Mouse (Mus musculus): ENCODE measurements at regions not wholly inside any gene's neighbourhood (a gene's known extent, or its start where the extent isn't known, plus 50 kb on each side); places are given as distances from the start of the nearest gene placed in this dataset.

- Histone ChIP-seq H3K9me3 (replicated peaks; ENCODE audit: control insufficient read depth, low read length) (no peaks in the 10 kb centered on the region), H3K27me3 (ENCODE audit: control insufficient read depth, insufficient read depth, low read length) (no peaks in the 10 kb centered on the region), H3K27ac (ENCODE audit: low read length) (no peak overlapping the region), H3K36me3 (ENCODE audit: control insufficient read depth, insufficient read depth) (no peaks in the 10 kb centered on the region), H3K4me3 (ENCODE audit: low read length) (no peak overlapping the region), H3K4me1 (ENCODE audit: control insufficient read depth, insufficient read depth, low read length) (peaks cover 5% of the 10 kb centered on the region; the same call in 1 of the 2 replicates), H3K9ac (ENCODE audit: low read length) (no peak overlapping the region), H3K4me2 (ENCODE audit: low read depth, low read length) (no peak overlapping the region)
- ATAC-seq (replicated peaks; ENCODE audit: extremely low read depth, insufficient read depth, low FRiP score), result no peak
- 58% methylated on average over 7 of the region's 7 CpGs for WGBS
Measured at GRCm38 (mm10) chr1:60641324-60641764, 74.4 kb upstream of the Raph1 start.

GRCm38 (mm10) chr1:60639536-60639935 lies 72.6 kb upstream of the Raph1 start:
- no peaks in the 10 kb centered on the region for H3K36me3 ChIP-seq (ENCODE audit: control insufficient read depth, insufficient read depth)
- ATAC-seq (replicated peaks; ENCODE audit: extremely low read depth, insufficient read depth, low FRiP score), result no peak
- H3K4me1 ChIP-seq (ENCODE audit: control insufficient read depth, insufficient read depth, low read length), result peaks cover 3% of the 10 kb centered on the region; the same call in 1 of the 2 replicates
- H3K27me3 ChIP-seq (ENCODE audit: control insufficient read depth, insufficient read depth, low read length), result no peaks in the 10 kb centered on the region
- no peaks in the 10 kb centered on the region for H3K9me3 ChIP-seq (replicated peaks; ENCODE audit: control insufficient read depth, low read length)
- H3K4me3 ChIP-seq (ENCODE audit: low read length), result no peak overlapping the region
- H3K9ac ChIP-seq (ENCODE audit: low read length), result no peak overlapping the region
- H3K27ac ChIP-seq (ENCODE audit: low read length), result no peak overlapping the region
- WGBS, result 72% methylated on average over 2 of the region's 2 CpGs
- no peak overlapping the region for H3K4me2 ChIP-seq (ENCODE audit: low read depth, low read length)

GRCm38 (mm10) chr1:60639059-60639458 lies 72.2 kb upstream of the Raph1 start:
- no peak overlapping the region for H3K4me2 ChIP-seq (ENCODE audit: low read depth, low read length)
- WGBS, result 49% methylated on average over 2 of the region's 2 CpGs
- H3K4me3 ChIP-seq (ENCODE audit: low read length), result no peak overlapping the region
- no peak overlapping the region for H3K9ac ChIP-seq (ENCODE audit: low read length)
- H3K27ac ChIP-seq (ENCODE audit: low read length), result no peak overlapping the region
- H3K9me3 ChIP-seq (replicated peaks; ENCODE audit: control insufficient read depth, low read length), result no peaks in the 10 kb centered on the region
- H3K4me1 ChIP-seq (ENCODE audit: control insufficient read depth, insufficient read depth, low read length), result peaks cover 3% of the 10 kb centered on the region; the same call in 1 of the 2 replicates
- H3K36me3 ChIP-seq (ENCODE audit: control insufficient read depth, insufficient read depth), result no peaks in the 10 kb centered on the region
- no peaks in the 10 kb centered on the region for H3K27me3 ChIP-seq (ENCODE audit: control insufficient read depth, insufficient read depth, low read length)
- ATAC-seq (replicated peaks; ENCODE audit: extremely low read depth, insufficient read depth, low FRiP score), result no peak

GRCm38 (mm10) chr1:60636802-60637452 lies 70.0 kb upstream of the Raph1 start:
- 69% methylated on average over 3 of the region's 3 CpGs for WGBS
- H3K4me2 ChIP-seq (ENCODE audit: low read depth, low read length), result no peak overlapping the region
- no peaks in the 10 kb centered on the region for H3K36me3 ChIP-seq (ENCODE audit: control insufficient read depth, insufficient read depth)
- H3K9ac ChIP-seq (ENCODE audit: low read length), result no peak overlapping the region
- ATAC-seq (replicated peaks; ENCODE audit: extremely low read depth, insufficient read depth, low FRiP score), result no peak
- H3K4me1 ChIP-seq (ENCODE audit: control insufficient read depth, insufficient read depth, low read length), result 0 out of 2 replicates have a peak, but pooled peaks cover 3% of the 10 kb centered on the region
- no peaks in the 10 kb centered on the region for H3K9me3 ChIP-seq (replicated peaks; ENCODE audit: control insufficient read depth, low read length)
- no peak overlapping the region for H3K4me3 ChIP-seq (ENCODE audit: low read length)
- no peak overlapping the region for H3K27ac ChIP-seq (ENCODE audit: low read length)
- H3K27me3 ChIP-seq (ENCODE audit: control insufficient read depth, insufficient read depth, low read length), result no peaks in the 10 kb centered on the region

GRCm38 (mm10) chr1:60627786-60628453 lies 61.0 kb upstream of the Raph1 start:
- Histone ChIP-seq H3K9ac (ENCODE audit: low read length) (no peak overlapping the region), H3K9me3 (replicated peaks; ENCODE audit: control insufficient read depth, low read length) (no peaks in the 10 kb centered on the region), H3K4me3 (ENCODE audit: low read length) (no peak overlapping the region), H3K4me1 (ENCODE audit: control insufficient read depth, insufficient read depth, low read length) (peaks cover 3% of the 10 kb centered on the region; the same call in 1 of the 2 replicates), H3K4me2 (ENCODE audit: low read depth, low read length) (no peak overlapping the region), H3K27me3 (ENCODE audit: control insufficient read depth, insufficient read depth, low read length) (no peaks in the 10 kb centered on the region), H3K36me3 (ENCODE audit: control insufficient read depth, insufficient read depth) (no peaks in the 10 kb centered on the region), H3K27ac (ENCODE audit: low read length) (0 out of 2 replicates have a peak overlapping the region, but pooled peaks have one; percentile 19)
- ATAC-seq (replicated peaks; ENCODE audit: extremely low read depth, insufficient read depth, low FRiP score), result no peak
- 54% methylated on average over 9 of the region's 9 CpGs for WGBS

GRCm38 (mm10) chr1:60627367-60627766 lies 60.5 kb upstream of the Raph1 start:
- 0 out of 2 replicates have a peak overlapping the region, but pooled peaks have one; percentile 19 for H3K27ac ChIP-seq (ENCODE audit: low read length)
- 48% methylated on average over 4 of the region's 4 CpGs for WGBS

GRCm38 (mm10) chr1:60625698-60626486 lies 59.0 kb upstream of the Raph1 start:
- Histone ChIP-seq H3K4me3 (ENCODE audit: low read length) (no peak overlapping the region), H3K27ac (ENCODE audit: low read length) (no peak overlapping the region), H3K36me3 (ENCODE audit: control insufficient read depth, insufficient read depth) (no peaks in the 10 kb centered on the region), H3K9me3 (replicated peaks; ENCODE audit: control insufficient read depth, low read length) (no peaks in the 10 kb centered on the region), H3K27me3 (ENCODE audit: control insufficient read depth, insufficient read depth, low read length) (no peaks in the 10 kb centered on the region), H3K4me2 (ENCODE audit: low read depth, low read length) (no peak overlapping the region), H3K9ac (ENCODE audit: low read length) (no peak overlapping the region), H3K4me1 (ENCODE audit: control insufficient read depth, insufficient read depth, low read length) (peaks cover 3% of the 10 kb centered on the region; the same call in 1 of the 2 replicates)
- 90% methylated on average over 17 of the region's 17 CpGs for WGBS
- no peak for ATAC-seq (replicated peaks; ENCODE audit: extremely low read depth, insufficient read depth, low FRiP score)

More at GRCm38 (mm10) chr1:60627367-60627766, 60.5 kb upstream of the Raph1 start:
- H3K4me2 ChIP-seq (ENCODE audit: low read depth, low read length), result no peak overlapping the region
- no peak for ATAC-seq (replicated peaks; ENCODE audit: extremely low read depth, insufficient read depth, low FRiP score)
- H3K4me1 ChIP-seq (ENCODE audit: control insufficient read depth, insufficient read depth, low read length), result peaks cover 3% of the 10 kb centered on the region; the same call in 1 of the 2 replicates
- no peak overlapping the region for H3K4me3 ChIP-seq (ENCODE audit: low read length)
- no peaks in the 10 kb centered on the region for H3K36me3 ChIP-seq (ENCODE audit: control insufficient read depth, insufficient read depth)
- H3K9ac ChIP-seq (ENCODE audit: low read length), result no peak overlapping the region
- H3K9me3 ChIP-seq (replicated peaks; ENCODE audit: control insufficient read depth, low read length), result no peaks in the 10 kb centered on the region
- H3K27me3 ChIP-seq (ENCODE audit: control insufficient read depth, insufficient read depth, low read length), result no peaks in the 10 kb centered on the region

GRCm38 (mm10) chr1:60624231-60624630 lies 57.3 kb upstream of the Raph1 start:
- no peak overlapping the region for H3K4me3 ChIP-seq (ENCODE audit: low read length)
- WGBS, result 68% methylated on average over 4 of the region's 4 CpGs

More at GRCm38 (mm10) chr1:60624231-60624630, 57.3 kb upstream of the Raph1 start:
- H3K4me1 ChIP-seq (ENCODE audit: control insufficient read depth, insufficient read depth, low read length), result peaks cover 3% of the 10 kb centered on the region; the same call in 1 of the 2 replicates
- no peaks in the 10 kb centered on the region for H3K36me3 ChIP-seq (ENCODE audit: control insufficient read depth, insufficient read depth)
- no peaks in the 10 kb centered on the region for H3K9me3 ChIP-seq (replicated peaks; ENCODE audit: control insufficient read depth, low read length)
- no peak overlapping the region for H3K4me2 ChIP-seq (ENCODE audit: low read depth, low read length)
- H3K27ac ChIP-seq (ENCODE audit: low read length), result no peak overlapping the region
- H3K9ac ChIP-seq (ENCODE audit: low read length), result no peak overlapping the region
- no peaks in the 10 kb centered on the region for H3K27me3 ChIP-seq (ENCODE audit: control insufficient read depth, insufficient read depth, low read length)
- ATAC-seq (replicated peaks; ENCODE audit: extremely low read depth, insufficient read depth, low FRiP score), result no peak

All from heart, embryonic 16.5 days (tissue).